Mouse (Mus musculus): ENCODE results near the gene Ift43.

Ift43 gene

GRCm38 (mm10) chr12:86078553-86079201, 3.7 kb upstream of the Ift43 start, which contains the start of gene Tgfb3:
Gene Tgfb3 (minus strand): TSS chr12:86079041.
- no peak for DNase-seq (ENCODE audit: low read depth, low spot score)

GRCm38 (mm10) chr12:86079202-86079667, 3.1 kb upstream of the Ift43 start:
- peak; percentile 57 for DNase-seq (ENCODE audit: low read depth, low spot score)

GRCm38 (mm10) chr12:86085873-86086272, 3.5 kb downstream of the Ift43 start:
- no peak for DNase-seq (ENCODE audit: low read depth, low spot score)

DNA sequence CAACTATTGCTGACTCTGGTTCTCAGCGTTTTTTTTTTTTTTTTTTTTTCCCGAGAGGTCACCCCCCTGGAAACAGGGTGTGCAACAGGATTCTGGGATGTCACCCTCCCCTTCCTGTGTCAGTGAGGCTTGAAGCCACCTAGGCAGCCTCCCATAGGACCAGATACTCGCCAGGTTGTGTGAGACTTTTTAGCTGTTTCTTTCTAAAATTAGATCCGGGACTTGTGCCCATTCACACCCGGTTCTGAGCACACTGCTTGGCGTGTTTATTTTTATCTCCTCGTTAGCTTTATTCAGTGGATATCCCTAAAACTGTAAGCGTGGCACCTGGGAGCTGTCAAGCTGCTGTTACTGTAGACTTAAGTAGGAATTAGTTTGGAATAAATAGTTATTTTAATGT, 4.2 kb downstream of the Ift43 start:
- no peak for DNase-seq (ENCODE audit: low read depth, low spot score)

DNA sequence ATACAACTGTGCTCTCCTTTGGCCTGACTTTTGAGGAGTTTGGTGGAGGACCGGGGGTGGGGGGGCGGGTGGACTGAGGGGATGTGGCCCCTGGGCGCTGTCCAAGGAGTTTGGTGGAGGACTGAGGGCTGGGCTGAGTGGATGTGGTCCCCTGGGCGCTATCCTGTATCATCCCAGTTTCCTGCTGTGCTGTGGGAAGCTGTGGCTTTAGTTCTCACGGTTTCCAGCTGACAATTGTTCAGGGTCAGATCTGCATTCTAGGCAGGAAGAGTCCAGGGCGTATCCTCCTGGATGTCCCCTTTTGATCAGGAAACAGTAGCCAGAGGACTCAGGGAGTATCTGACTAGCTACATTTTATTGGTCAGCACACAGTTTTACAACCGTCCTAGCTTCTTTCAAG, 5.7 kb downstream of the Ift43 start:
- no peak for DNase-seq (ENCODE audit: low read depth, low spot score)

GRCm38 (mm10) chr12:86090764-86091163, 8.4 kb downstream of the Ift43 start:
- no peak for DNase-seq (ENCODE audit: low read depth, low spot score)

- no peak for DNase-seq (ENCODE audit: low read depth, low spot score)
Observed at GRCm38 (mm10) chr12:86091601-86092132, 9.3 kb downstream of the Ift43 start.

- DNase-seq (ENCODE audit: low read depth, low spot score) = no peak
Observed at GRCm38 (mm10) chr12:86094075-86094474, 11.7 kb downstream of the Ift43 start.

DNA sequence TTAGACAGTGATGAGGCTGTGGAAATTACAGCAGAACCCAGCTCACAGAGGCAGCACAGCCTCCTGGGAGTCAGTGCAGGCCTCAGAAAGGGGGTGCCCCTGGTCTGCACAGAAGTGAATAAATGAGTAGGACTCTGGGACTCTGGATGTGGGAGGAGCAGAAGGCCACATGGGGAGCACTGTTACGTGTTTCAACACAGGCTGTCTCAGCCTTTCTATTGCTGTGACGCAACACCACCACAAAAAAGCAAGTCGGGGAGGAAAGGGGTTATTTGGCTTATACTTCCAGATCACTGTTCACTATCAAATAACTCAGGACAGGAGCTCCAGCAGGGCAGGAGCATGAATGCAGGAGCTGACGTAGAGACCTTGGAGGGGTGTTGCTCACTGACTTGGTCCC, 13.5 kb downstream of the Ift43 start:
- no peak for DNase-seq (ENCODE audit: low read depth, low spot score)

DNA sequence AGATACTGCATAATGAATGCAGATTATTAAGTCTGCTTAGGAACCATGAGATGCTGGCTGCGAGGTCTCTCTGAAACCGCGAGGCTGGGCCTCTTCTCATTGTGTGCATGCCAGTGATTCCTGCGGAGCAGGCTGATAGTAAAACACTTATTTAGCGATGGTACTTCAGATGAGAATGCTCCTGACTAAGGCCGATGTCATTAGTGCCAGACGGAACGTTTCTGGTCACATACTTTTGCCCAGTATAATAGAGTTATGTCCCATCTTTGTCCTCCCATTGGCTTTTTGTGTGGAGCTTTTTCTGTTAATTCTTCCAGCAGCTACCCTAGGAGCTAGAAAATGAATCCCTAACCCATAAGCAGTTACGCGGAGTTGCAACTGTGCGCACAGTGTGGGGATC, 15.4 kb downstream of the Ift43 start:
- no peak for DNase-seq (ENCODE audit: low read depth, low spot score)

DNA sequence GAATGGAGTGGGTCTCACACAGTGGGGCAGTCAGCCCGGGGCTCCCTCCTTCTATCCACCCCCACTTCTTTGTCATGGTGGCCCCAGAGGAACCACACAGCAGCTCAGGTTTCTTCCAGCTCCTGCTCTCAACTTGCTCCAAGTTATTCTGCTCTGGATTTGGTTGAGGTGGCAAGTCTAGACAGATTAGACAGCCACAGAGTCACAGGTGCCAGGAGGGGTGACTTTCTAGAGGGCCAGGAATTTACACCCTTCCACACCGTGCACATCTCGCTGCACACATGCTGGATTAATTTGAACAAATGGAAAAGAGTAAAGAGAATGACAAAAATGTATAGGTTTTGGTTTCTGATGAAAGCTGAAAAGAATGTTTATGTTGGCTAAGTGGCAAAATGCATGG, 18.4 kb downstream of the Ift43 start:
- DNase-seq (ENCODE audit: low read depth, low spot score) = no peak

DNA sequence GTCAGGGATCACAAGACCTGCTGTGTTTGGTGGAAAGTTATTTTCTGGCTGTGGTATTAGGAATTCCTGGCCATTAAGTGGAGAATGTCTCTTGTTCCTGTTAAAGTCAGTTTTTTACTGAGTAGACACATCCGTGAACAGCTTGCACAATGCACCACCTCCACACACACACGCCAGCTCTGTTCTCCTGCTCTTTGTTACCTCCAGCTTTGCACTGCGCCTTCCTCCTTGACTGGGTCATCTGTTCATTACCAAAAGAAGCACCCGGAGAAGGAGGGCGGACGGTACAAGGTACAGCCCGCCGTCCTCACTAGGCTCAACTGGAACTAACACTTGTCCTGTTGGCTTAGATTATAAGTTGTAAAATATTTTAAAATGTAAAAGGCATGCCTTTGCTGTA, 20.3 kb downstream of the Ift43 start:
- DNase-seq (ENCODE audit: low read depth, low spot score) = no peak

DNA sequence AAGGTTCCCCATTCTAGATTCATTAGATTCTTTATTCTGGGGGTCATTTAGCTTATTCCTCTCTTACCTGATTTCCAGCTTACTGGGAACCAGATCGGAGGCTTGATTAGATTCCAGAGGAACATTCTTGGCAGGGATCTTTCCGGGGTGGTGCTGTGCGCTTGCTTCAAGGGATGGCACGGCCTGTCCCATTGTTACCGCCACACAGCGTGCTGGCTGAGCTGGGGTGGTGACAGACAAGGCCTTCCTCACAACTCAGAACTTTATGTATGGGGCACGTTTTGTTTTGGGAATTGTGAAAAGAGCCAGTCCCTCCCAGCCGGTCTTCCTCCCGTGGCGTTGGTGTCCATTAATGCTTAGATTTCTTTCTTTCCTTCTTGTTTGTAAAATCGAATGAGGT, 21.1 kb downstream of the Ift43 start:
- no peak for DNase-seq (ENCODE audit: low read depth, low spot score)

GRCm38 (mm10) chr12:86103852-86104251, 21.5 kb downstream of the Ift43 start:
- DNase-seq (ENCODE audit: low read depth, low spot score) = no peak

GRCm38 (mm10) chr12:86104297-86104696, 22.0 kb downstream of the Ift43 start:
- DNase-seq (ENCODE audit: low read depth, low spot score) = no peak

DNA sequence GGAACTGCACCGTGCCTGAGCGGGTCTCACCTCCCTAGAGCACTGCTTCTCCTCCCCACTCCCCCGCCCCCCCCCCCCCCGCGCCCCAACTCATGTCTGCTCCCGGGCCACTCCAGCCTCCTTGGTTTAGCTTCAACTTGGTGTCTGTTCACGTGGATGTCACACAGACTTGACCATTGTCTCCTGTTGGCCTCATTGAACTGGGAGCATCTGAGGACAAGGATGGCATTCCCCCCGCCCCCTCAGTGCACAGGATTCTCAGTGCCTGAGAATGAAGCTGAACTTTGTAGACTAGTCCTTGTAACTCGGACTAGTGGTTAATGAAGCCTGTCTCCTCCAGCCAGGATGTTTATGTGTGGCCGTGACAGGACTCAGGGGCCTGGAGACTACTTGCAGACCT, 23.2 kb downstream of the Ift43 start:
- no peak for DNase-seq (ENCODE audit: low read depth, low spot score)

DNA sequence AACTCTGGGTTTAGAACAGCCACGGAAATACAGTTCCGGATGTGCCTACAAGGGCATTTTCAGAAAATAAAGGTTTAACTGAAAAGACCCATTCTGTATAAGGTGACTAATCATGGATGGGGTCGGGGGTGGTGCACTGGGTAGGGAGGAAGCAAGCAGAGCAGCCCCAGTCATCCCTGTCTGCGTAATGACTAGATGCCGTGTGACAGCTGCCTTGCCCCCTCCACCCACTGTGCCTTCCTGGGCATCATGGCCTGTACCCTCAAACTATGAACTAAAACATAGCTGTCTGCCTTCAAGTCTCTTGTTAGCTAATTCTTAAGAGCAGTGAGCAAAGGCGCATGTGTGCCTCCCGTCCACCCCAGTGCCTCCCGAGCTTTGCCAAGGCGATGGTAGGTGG, 23.7 kb downstream of the Ift43 start:
- no peak for DNase-seq (ENCODE audit: low read depth, low spot score)

DNA sequence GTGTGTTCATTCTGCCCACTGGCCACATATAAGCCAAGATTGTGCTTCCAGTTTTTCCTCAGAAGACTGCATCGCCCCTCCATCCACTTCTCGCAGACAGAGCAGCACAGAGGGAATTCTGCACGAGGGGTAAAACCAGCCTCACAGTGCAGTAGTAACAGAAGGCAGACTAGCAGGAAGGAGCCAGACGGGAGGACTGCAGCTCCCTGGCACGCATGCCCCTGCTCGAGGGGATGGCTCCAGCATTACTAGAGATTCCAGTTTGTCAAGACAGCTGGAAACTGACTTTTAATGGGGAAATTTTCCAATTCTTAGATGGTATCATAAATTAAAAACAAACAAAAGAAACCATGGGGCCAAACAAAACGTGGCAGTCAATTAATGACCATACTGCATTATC, 25.3 kb downstream of the Ift43 start:
- no peak for DNase-seq (ENCODE audit: low read depth, low spot score)

- no peak for DNase-seq (ENCODE audit: low read depth, low spot score)
Observed at GRCm38 (mm10) chr12:86109531-86109930, 27.2 kb downstream of the Ift43 start.

GRCm38 (mm10) chr12:86110637-86111036, 28.3 kb downstream of the Ift43 start:
- no peak for DNase-seq (ENCODE audit: low read depth, low spot score)

- no peak for DNase-seq (ENCODE audit: low read depth, low spot score)
Observed at GRCm38 (mm10) chr12:86116295-86116835, 34.0 kb downstream of the Ift43 start.

DNA sequence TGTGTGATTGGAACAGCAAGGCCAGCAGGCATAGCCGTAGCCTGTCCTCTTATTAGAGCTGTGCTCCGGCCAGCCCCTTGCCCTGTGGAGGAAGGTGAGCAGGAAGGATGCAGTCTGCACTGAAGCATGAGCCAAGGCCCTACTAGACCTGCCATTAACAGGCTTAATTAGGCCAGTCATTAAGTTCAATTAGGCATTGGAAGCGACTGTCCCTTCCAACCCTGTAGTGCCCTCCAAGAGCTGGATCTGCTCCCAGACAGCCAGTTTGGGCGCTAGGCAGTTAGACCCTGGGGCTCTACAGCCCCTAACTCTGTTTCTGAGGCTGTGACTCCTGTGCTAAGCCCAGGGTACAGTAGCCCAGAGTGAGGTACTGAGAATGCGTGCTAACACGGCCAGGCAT, 41.7 kb downstream of the Ift43 start:
- DNase-seq (ENCODE audit: low read depth, low spot score) = no peak

DNA sequence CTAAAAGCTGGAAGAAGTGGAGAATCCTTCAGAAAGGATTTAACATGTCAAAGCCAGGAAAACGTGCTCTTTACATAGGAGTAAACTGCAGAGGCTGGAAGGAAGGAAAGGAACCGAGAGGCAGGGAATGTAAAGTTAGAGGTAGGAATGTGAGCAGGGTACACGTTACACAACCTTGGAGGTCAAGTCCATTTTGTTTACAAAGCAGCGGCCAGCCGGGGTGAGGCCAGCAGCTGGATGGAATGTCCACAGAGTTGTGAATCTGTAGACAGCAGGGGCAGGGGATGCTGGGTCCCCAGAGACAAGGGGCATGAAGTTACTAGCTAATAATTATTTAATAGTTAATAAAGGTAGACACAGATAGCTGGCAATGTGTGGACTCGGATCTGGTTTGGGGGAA, 45.8 kb downstream of the Ift43 start:
- no peak for DNase-seq (ENCODE audit: low read depth, low spot score)

Data from WW6 (cell line).